Mouse (Mus musculus) hindbrain, embryonic 11.5 days (tissue): Measurements from ENCODE around the gene Foxd2. TPM values are rescaled to one million over a fixed set of nuclear protein-coding genes. Genes with fewer than 3 reads are reported as not detected.

Experiments
- ATAC-seq: fragments of 200-750 bp; cut with Nextera tagmentation; 2 replicates; pipeline ENCODE4 v1.8.0; 2017; ENCODE audit warnings: mild to moderate bottlenecking, moderate TSS enrichment, moderate library complexity; ENCODE audit not compliant: low FRiP score
- DNase-seq: peaks from one replicate; pipeline ENCODE4 v3.0.0-alpha.2; 2015; ENCODE audit warnings: low spot score
- H3K27ac ChIP-seq: fragments of 300-500 bp; sonication (generic); 2 replicates; pipeline ENCODE4 v1.5.1; 2014; ENCODE audit warnings: mild to moderate bottlenecking, low read depth, low read length
- H3K27me3 ChIP-seq: fragments of 300-500 bp; sonication (generic); 2 replicates; pipeline ENCODE4 v1.6.1; 2014; ENCODE audit warnings: mild to moderate bottlenecking, low read length, moderate library complexity, mixed read lengths; ENCODE audit not compliant: control insufficient read depth, insufficient read depth
- H3K36me3 ChIP-seq: fragments of 300-500 bp; sonication (generic); 2 replicates; pipeline ENCODE4 v1.6.1; 2014; ENCODE audit warnings: mild to moderate bottlenecking, low read length, moderate library complexity, mixed read lengths; ENCODE audit not compliant: control insufficient read depth, insufficient read depth
- H3K4me1 ChIP-seq: fragments of 300-500 bp; sonication (generic); replicated peaks from 2 replicates; pipeline ENCODE4 v1.6.1; 2014; ENCODE audit warnings: low read length, mixed read lengths; ENCODE audit not compliant: control insufficient read depth, insufficient read depth
- H3K4me2 ChIP-seq: fragments of 300-500 bp; sonication (generic); replicated peaks from 2 replicates; pipeline ENCODE4 v1.6.1; 2014; ENCODE audit warnings: mild to moderate bottlenecking, low read depth, low read length
- H3K4me3 ChIP-seq: fragments of 300-500 bp; sonication (generic); 2 replicates; pipeline ENCODE4 v1.5.1; 2014; ENCODE audit warnings: low read depth, low read length
- H3K9ac ChIP-seq: fragments of 300-500 bp; sonication (generic); 2 replicates; pipeline ENCODE4 v1.6.1; 2014; ENCODE audit warnings: low read depth, low read length
- H3K9me3 ChIP-seq: fragments of 300-500 bp; sonication (generic); 2 replicates; pipeline ENCODE4 v1.6.1; 2016; ENCODE audit warnings: low read length; ENCODE audit not compliant: control insufficient read depth
- WGBS: fragments of 180-500 bp; shearing (Covaris S2); extraction: QIAGEN DNeasy Blood & Tissue Kit; methylation state at CpG from one replicate; pipeline ENCODE4 v1.1.7; 2014; 5-methylcytosine and 5-hydroxymethylcytosine counted together
- polyA plus RNA-seq: library from polyadenylated mRNA; unstranded; fragments of >200 nt; fragmentation: Nextera tagmentation; extraction: Ambion mirVana; gene quantifications from 2 replicates; pipeline ENCODE4 v1.2.1, GENCODE M21; 2014

Gene Foxd2
- polyA plus RNA-seq, 1 experiment from 2014 or later, result 0.93 TPM

- no peaks in the 10 kb centered on the region for H3K9me3 ChIP-seq
- WGBS, result 50% methylated on average over 4 of the region's 4 CpGs
- no peak overlapping the region for H3K27ac ChIP-seq
- ATAC-seq (no peak), DNase-seq (no peak)
- no peaks in the 10 kb centered on the region for H3K36me3 ChIP-seq
- H3K4me1 ChIP-seq, result no peaks in the 10 kb centered on the region
- peaks cover 6% of the 10 kb centered on the region; the same call in 1 of the 2 replicates for H3K27me3 ChIP-seq
- no peak overlapping the region for H3K9ac ChIP-seq
- no peak overlapping the region for H3K4me2 ChIP-seq
- no peak overlapping the region for H3K4me3 ChIP-seq
Measured at GRCm38 (mm10) chr4:114942112-114942511, 33.4 kb upstream of the Foxd2 start.

DNA sequence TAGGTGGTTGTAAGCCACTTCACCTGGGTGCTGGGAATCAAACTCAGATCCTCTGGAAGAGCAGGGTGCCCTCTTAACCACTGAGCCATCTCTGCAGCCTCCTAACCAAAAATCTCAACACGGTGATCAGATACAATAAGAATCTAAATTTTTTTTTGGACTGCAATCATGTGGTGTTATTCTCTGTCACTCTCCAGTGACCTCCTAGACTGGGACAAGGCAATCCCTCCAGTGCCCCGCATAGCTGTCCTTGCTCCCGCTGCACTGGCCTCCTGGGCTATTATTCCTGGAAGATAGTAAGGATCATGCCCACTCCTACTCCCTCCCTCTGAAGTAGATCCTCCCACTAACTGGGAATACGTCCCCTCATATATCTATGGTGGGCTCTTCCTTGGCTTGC lies 32.6 kb upstream of the Foxd2 start:
- Histone ChIP-seq H3K9ac (no peak overlapping the region), H3K4me2 (no peak overlapping the region), H3K27ac (no peak overlapping the region), H3K4me3 (no peak overlapping the region), H3K36me3 (no peaks in the 10 kb centered on the region), H3K4me1 (no peaks in the 10 kb centered on the region), H3K27me3 (peaks cover 6% of the 10 kb centered on the region; the same call in 1 of the 2 replicates), H3K9me3 (no peaks in the 10 kb centered on the region)
- ATAC-seq (no peak), DNase-seq (no peak)
- WGBS, result 85% methylated on average over 4 of the region's 4 CpGs

GRCm38 (mm10) chr4:114938248-114938647 lies 29.6 kb upstream of the Foxd2 start:
- Histone ChIP-seq H3K9ac (no peak overlapping the region), H3K4me3 (no peak overlapping the region), H3K9me3 (no peaks in the 10 kb centered on the region), H3K27ac (no peak overlapping the region), H3K4me1 (no peaks in the 10 kb centered on the region), H3K27me3 (no peaks in the 10 kb centered on the region), H3K36me3 (no peaks in the 10 kb centered on the region), H3K4me2 (no peak overlapping the region)
- 48% methylated on average over 3 of the region's 3 CpGs for WGBS
- DNase-seq (no peak), ATAC-seq (no peak)

DNA sequence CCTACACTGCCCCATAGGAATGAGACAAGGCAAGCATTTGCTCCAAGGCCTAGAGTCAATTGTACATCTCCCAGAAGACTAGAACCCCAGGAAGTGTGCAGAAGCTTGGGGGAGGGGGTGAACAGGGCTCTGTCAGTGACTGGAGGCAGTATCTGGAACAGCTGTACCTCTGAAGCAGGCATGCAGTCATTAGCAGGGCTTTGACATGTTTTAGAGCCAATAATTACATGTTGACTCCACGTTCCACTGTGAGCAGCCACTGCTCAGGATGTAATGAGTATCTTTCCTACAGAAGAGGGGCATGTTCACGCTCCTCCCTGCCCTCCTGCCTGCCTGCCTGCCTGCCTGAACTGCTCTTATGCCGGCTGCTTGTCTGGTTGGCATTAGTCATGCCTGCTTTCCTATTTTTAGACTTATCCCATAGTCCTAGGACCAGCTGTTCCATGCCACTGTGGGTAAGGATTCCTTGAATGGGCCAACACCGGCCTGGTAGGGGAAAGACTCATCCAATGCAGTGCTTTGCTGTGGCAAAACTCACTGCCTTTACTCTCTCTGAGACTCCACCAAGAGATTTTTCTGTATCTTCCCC lies 28.9 kb upstream of the Foxd2 start:
- no peaks in the 10 kb centered on the region for H3K9me3 ChIP-seq
- H3K4me3 ChIP-seq, result no peak overlapping the region
- no peaks in the 10 kb centered on the region for H3K36me3 ChIP-seq
- no peak overlapping the region for H3K27ac ChIP-seq
- DNase-seq (no peak), ATAC-seq (no peak)
- no peak overlapping the region for H3K9ac ChIP-seq
- H3K4me2 ChIP-seq, result no peak overlapping the region
- no peaks in the 10 kb centered on the region for H3K4me1 ChIP-seq
- 63% methylated on average over 4 of the region's 4 CpGs for WGBS
- H3K27me3 ChIP-seq, result no peaks in the 10 kb centered on the region

- no peak for DNase-seq
Measured at GRCm38 (mm10) chr4:114934188-114934587, 25.5 kb upstream of the Foxd2 start.

GRCm38 (mm10) chr4:114932747-114933146 lies 24.1 kb upstream of the Foxd2 start:
- 87% methylated on average over 4 of the region's 4 CpGs for WGBS
- no peak for DNase-seq
- ATAC-seq, result no peak
- no peak overlapping the region for H3K4me3 ChIP-seq
- no peak overlapping the region for H3K9ac ChIP-seq
- no peak overlapping the region for H3K4me2 ChIP-seq
- no peaks in the 10 kb centered on the region for H3K4me1 ChIP-seq
- H3K27ac ChIP-seq, result no peak overlapping the region
- no peaks in the 10 kb centered on the region for H3K36me3 ChIP-seq
- H3K27me3 ChIP-seq, result peaks cover 6% of the 10 kb centered on the region
- H3K9me3 ChIP-seq, result no peaks in the 10 kb centered on the region

More at GRCm38 (mm10) chr4:114934188-114934587, 25.5 kb upstream of the Foxd2 start:
- no peak for ATAC-seq
- WGBS, result 89% methylated on average over 6 of the region's 6 CpGs
- no peak overlapping the region for H3K9ac ChIP-seq
- no peaks in the 10 kb centered on the region for H3K4me1 ChIP-seq
- H3K9me3 ChIP-seq, result no peaks in the 10 kb centered on the region
- H3K27me3 ChIP-seq, result no peaks in the 10 kb centered on the region
- no peak overlapping the region for H3K27ac ChIP-seq
- no peaks in the 10 kb centered on the region for H3K36me3 ChIP-seq
- no peak overlapping the region for H3K4me3 ChIP-seq
- no peak overlapping the region for H3K4me2 ChIP-seq

DNA sequence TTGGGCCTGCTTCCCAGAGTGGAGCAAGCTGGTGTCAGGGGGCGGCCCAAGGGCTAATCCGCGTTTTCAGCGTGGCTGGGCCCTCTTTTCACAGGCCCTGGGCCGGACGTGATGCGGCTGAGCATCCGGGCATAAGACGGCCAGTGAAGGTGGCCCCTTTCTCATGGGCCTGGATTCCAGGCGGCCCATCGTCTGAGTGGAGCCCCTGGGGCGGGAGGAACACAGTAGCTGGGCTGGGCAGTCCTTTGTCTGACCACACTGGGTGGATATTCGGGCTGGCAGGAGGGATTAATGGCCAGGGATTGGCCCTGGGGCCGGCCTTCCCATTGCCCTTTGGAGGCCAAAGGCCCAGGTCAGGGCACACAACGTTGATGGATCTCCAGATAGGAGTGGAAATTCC lies 20.5 kb upstream of the Foxd2 start:
- no peak overlapping the region for H3K9ac ChIP-seq
- H3K4me3 ChIP-seq, result no peak overlapping the region
- no peaks in the 10 kb centered on the region for H3K36me3 ChIP-seq
- 0 out of 2 replicates have a peak, but pooled peaks cover 2% of the 10 kb centered on the region for H3K4me1 ChIP-seq
- WGBS, result 21% methylated on average over 14 of the region's 15 CpGs
- H3K4me2 ChIP-seq, result no peak overlapping the region
- peaks cover 42% of the 10 kb centered on the region for H3K27me3 ChIP-seq
- H3K27ac ChIP-seq, result no peak overlapping the region
- DNase-seq (no peak), ATAC-seq (no peak)
- H3K9me3 ChIP-seq, result no peaks in the 10 kb centered on the region

- H3K4me2 ChIP-seq, result peak within 1 kb of the TSS; percentile 59
- ATAC-seq, result peak; percentile 38; the same call in 1 of the 2 replicates
- no peak within 1 kb of the TSS for H3K9ac ChIP-seq
Measured at GRCm38 (mm10) chr4:114925917-114926312, 17.2 kb upstream of the Foxd2 start, which contains the start of gene Foxe3. Foxe3 (minus strand) TSS chr4:114926013.

More at GRCm38 (mm10) chr4:114925917-114926312, 17.2 kb upstream of the Foxd2 start, which contains the start of gene Foxe3:
- no peaks in the 10 kb centered on the region for H3K36me3 ChIP-seq
- H3K4me3 ChIP-seq, result peak within 1 kb of the TSS; percentile 35
- no peak for DNase-seq
- peaks cover 67% of the 10 kb centered on the region for H3K27me3 ChIP-seq
- WGBS, result 2% methylated on average over 21 of the region's 25 CpGs
- H3K27ac ChIP-seq, result no peak within 1 kb of the TSS
- H3K9me3 ChIP-seq, result no peaks in the 10 kb centered on the region
- H3K4me1 ChIP-seq, result 0 out of 2 replicates have a peak, but pooled peaks cover 2% of the 10 kb centered on the region
